Mouse (Mus musculus): ENCODE measurements around the gene Lrfn4.

Lrfn4 gene

GRCm38 (mm10) chr19:4615151-4616093 lies at the start of gene Lrfn4:
Gene Lrfn4, minus strand, starts transcription at chr19:4615667.
- peak; percentile 93 for DNase-seq (ENCODE audit: extremely low spot score)

DNA sequence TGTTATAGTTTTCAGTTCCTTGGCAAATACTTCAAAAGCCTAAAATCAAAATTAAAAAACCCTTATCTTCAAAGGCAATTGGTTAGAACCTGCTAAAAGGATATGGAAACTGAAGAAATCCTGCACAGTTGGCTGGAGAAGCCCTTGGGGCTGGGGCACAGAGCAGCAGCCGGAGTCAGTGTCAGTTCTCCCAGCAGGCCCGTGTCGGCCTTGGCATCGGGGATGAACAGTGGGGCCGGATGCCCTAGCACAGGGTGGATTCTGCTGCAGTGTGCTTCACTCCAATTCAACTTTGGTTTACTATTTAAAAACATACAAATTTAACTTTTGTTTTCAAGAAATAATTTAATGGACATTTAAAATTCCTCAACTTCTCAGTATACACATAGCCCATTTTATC lies 42.7 kb upstream of the Lrfn4 start:
- no peak for DNase-seq (ENCODE audit: extremely low spot score)

DNA sequence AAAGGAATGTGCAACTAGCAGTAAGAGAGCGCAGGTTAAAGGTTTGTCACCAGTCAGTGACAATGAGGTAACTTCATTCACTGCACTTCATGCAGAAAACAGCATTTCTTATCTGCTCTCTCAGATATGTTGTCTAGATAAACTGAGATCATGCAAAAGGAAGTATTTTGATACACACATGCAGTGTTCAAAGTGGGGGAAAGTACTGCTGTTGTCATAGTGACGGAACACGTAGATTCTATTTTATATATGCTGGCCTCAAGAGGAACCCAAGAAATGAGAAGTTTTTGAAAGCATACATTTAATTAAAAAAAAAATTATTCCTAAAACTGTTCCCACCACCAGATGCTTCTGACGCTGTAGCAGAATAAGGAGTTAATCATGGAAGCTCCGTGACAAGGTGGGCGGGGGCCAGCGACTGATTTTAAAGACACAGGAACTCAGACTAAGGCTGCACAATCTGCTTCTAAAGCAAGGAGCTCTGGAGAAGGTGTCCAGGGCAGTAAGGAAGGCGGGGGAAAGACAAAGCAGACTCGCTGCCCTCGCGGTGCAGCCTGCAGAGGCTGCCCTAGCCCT lies 31.5 kb upstream of the Lrfn4 start:
- DNase-seq (ENCODE audit: extremely low spot score) = no peak

DNA sequence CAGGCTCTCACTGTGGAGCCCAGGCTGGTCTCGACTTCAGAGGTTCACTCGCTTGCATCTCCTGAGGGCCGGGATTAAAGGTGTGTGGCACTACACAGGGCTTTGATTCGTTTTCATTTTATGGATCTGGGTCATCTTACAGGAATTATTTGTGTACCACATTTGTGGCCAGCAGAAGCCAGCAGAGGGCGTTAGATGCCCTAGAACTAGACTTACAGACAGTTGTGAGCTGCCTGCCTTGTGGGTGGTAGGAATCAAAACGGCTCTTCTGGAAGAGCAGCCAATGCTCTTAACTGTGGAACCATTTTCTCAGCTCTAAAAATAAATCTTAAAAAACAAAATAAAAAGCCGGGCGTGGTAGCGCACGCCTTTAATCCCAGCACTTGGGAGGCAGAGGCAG lies 28.8 kb upstream of the Lrfn4 start:
- DNase-seq (ENCODE audit: extremely low spot score) = peak; percentile 23

GRCm38 (mm10) chr19:4635986-4636385 lies 20.5 kb upstream of the Lrfn4 start:
- no peak for DNase-seq (ENCODE audit: extremely low spot score)

GRCm38 (mm10) chr19:4628819-4629218 lies 13.4 kb upstream of the Lrfn4 start:
- DNase-seq (ENCODE audit: extremely low spot score) = peak; percentile 76

DNA sequence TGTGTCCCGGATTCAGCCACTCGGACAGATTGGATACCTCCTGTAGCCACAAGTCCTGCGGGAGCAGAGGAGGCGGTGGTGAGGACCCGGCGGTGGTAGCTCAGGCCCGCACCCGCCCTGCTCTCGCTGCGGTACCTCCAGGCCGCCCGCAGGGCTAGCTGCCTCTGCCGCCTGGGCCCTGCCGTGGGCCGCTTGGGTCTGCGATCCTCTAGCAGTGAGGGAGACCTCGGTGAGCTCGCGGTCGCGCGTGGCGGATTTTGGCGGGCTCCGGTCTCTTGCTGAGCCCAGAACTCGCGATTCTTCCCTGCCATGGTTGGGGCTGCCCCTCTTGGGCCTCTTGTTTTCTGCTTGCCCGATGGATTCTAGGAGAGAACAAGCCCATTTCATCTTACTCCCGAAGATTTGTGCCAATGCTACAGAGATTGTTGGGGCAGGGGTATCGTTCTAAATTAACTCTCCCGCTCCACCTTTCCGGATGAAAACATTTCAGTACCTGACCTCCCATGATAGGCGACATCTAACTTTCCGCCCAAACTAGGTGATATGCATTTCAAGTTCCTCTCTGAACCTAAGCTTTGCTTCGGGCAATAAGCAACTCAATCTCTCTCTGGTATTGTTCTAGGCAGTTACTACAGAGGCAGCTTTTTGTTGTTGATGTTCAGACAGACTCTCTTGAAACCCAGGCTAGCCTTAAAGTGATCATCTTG lies 10.5 kb upstream of the Lrfn4 start:
- no peak for DNase-seq (ENCODE audit: extremely low spot score)

DNA sequence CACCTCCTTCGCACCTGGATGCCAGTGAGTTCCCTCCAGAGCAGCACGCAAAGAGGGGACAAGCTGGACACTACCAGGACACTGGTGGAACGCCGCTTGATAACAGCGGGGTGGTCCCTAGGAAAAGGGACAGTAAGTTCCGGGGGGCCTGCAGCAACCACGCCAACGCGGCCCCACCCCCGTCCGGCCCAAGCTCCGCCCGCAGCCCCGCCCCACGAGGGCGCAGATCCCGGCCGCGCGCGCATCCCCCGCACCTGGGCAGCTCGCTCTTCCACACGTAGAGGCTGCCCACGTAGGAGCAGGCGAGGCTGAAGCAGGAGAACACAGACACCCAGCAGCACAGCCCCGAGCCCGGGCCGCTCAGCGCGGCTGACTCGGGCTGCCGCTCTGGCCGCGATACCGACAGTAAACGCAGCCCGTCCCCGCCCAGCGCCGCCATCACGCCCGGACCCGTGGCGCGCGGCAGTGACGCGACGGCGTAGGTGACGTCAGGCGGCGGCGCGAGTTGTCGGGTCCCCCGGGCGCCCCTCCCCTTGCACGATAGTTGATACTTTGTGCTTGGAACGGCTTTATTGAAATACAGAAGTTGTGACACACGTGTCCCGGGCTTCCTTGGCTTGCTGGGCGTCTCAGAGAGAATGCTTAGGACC lies 9.8 kb upstream of the Lrfn4 start, which contains the start of gene Rce1:
Gene Rce1, minus strand, starts transcription at position 463 of the 650 bp plus-strand sequence.
- DNase-seq (ENCODE audit: extremely low spot score) = peak; percentile 95

GRCm38 (mm10) chr19:4624406-4625178 lies 9.1 kb upstream of the Lrfn4 start:
- no peak for DNase-seq (ENCODE audit: extremely low spot score)

DNA sequence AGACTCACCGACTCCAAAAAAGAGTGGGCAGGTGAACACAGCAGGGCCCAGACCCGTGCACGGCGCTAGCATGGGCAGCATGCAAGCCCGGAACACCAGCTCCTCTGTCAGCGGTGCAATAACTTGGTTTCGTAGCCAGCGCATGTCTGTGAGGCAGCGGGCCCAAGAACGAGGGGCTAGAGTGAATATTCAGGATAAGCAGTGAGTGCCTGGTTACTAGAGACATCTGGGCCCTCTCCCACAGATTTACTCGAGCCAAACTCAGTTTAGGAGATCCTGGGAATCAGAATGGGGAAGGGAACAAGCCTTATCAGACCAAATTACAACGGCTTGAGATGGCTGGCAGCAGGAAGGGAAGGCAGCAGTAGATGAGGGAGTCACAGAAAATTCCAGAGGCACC lies 8.5 kb upstream of the Lrfn4 start:
- DNase-seq (ENCODE audit: extremely low spot score) = no peak

GRCm38 (mm10) chr19:4623419-4623818 lies 8.0 kb upstream of the Lrfn4 start:
- DNase-seq (ENCODE audit: extremely low spot score) = no peak

DNA sequence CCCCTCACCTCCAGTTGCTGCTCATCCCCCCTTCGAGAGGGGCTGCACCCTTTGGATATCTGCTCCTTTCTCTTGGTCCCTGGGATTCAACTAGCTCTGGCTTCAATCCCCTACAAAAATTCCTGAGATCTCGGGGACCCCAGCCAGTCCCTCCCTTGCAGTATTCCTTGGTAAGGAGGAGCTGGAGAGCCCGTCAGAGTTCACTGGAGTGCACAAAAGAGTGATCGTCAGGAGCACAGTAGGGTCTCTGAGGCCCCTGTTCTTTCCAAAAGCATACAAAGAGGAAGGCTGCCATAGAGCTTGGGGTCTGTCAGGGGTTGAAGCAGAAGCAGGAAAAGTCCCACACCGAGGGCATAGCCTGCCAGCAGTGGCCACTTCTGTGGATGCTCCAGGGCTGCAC lies 7.3 kb upstream of the Lrfn4 start:
- no peak for DNase-seq (ENCODE audit: extremely low spot score)

DNA sequence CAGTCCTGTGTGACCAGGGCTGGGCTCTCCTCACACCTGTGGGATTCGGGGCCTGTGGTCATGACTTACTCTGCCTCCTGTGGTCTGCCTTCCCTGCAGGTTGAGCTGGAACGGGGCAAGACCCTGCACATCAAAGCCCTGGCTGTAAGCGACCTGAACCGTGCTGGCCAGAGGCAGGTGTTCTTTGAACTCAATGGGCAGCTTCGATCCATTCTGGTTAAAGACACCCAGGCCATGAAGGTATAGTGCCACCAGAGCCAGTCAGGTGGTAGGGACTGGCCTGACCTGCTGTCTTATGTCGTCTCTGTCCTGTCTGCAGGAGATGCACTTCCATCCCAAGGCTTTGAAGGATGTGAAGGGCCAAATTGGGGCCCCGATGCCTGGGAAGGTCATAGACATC lies 5.3 kb upstream of the Lrfn4 start:
- no peak for DNase-seq (ENCODE audit: extremely low spot score)

- DNase-seq (ENCODE audit: extremely low spot score) = no peak
These were observed 4.0 kb upstream of the Lrfn4 start for GRCm38 (mm10) chr19:4619461-4619860.

DNA sequence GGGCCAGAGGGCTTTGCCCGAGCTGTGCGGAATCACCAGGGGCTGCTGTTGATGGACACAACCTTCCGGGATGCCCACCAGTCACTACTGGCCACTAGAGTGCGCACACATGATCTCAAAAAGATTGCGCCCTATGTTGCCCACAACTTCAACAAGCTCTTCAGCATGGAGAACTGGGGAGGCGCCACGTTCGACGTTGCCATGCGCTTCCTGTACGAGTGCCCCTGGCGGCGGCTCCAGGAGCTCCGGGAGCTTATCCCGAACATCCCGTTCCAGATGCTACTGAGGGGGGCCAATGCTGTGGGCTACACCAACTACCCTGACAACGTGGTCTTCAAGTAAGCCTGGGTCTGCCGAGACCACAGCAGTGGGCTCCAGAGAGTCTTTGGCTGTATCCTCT lies 2.7 kb upstream of the Lrfn4 start:
- peak; percentile 52 for DNase-seq (ENCODE audit: extremely low spot score)

- DNase-seq (ENCODE audit: extremely low spot score) = no peak
These were observed 1.1 kb upstream of the Lrfn4 start for GRCm38 (mm10) chr19:4616546-4616945.

DNA sequence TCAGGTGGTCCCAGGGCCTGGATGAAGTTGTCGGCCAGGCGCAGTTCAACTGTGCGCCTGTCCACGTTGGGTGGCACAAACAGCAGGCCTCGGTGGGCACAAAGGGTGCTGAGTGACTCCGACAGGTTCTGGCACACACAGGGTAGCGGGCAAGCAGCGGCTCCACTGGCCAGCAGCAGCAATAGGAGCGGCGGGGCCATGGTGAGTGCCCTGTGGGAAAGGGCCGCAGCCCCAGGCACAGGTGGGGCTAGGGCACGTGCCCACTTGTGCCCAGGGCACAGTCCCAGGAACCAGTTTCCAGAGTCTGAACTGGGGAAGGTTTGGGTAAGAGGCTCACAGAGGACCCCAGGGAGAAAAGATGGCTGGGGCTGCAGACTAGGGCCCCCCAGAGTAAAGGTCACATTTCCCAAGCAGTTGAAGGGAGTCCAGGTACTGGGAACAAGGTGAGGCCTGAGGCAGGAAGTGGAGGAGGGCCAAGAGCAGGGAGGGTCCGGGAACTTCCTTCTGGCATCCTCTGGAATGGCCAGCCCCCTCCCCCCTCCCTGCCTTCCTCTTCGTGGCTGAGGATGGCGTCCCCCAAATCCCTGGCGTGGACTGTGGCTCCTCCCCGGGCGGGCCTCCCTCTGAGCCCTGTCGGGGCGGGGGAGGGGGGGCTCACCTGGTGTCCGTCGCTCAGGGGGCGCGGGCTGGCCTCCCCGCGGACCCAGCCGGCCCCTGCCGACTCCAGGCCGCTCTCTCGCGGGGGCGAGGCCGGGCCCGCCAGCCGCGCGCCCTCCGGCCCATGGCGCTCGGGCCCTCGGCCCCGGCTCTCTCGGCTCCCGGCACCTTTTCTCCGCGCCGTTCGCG lies 939 bp downstream of the Lrfn4 start:
- peak; percentile 62 for DNase-seq (ENCODE audit: extremely low spot score)

- no peak for DNase-seq (ENCODE audit: extremely low spot score)
These were observed 1.8 kb downstream of the Lrfn4 start for GRCm38 (mm10) chr19:4613464-4614304.

GRCm38 (mm10) chr19:4612181-4612961 lies 3.1 kb downstream of the Lrfn4 start:
- no peak for DNase-seq (ENCODE audit: extremely low spot score)
